Mouse (Mus musculus) limb, embryonic 15.5 days (tissue): ENCODE measurements around the gene Scoc. TPM values are rescaled to one million over a fixed set of nuclear protein-coding genes. Genes with fewer than 3 reads are reported as not detected.
A peak's percentile ranks its signal among the peaks of the same experiment; 100 is the strongest.
"Not testable (repeated sequence)": the region's sequence is repeated elsewhere in the genome, so short reads cannot be mapped to it uniquely, and the experiment has no call there.

Experiments used
- ATAC-seq: fragments of 200-750 bp; cut with Nextera tagmentation; 2 replicates; pipeline ENCODE4 v1.8.0; 2017; ENCODE audit warnings: low read depth, moderate TSS enrichment; ENCODE audit not compliant: insufficient number of reproducible peaks, low FRiP score, low TSS enrichment
- H3K27ac ChIP-seq: fragments of 300-500 bp; sonication (generic); 2 replicates; pipeline ENCODE4 v1.5.1; 2015; ENCODE audit warnings: moderate library complexity, mild to moderate bottlenecking, inconsistent platforms
- H3K27me3 ChIP-seq: fragments of 300-500 bp; sonication (generic); 2 replicates; pipeline ENCODE4 v1.6.1; 2015; ENCODE audit warnings: inconsistent platforms
- H3K36me3 ChIP-seq: fragments of 300-500 bp; sonication (generic); 2 replicates; pipeline ENCODE4 v1.6.1; 2015; ENCODE audit warnings: inconsistent platforms
- H3K4me1 ChIP-seq: fragments of 300-500 bp; sonication (generic); 2 replicates; pipeline ENCODE4 v1.6.1; 2015; ENCODE audit warnings: inconsistent platforms
- H3K4me2 ChIP-seq: fragments of 300-500 bp; sonication (generic); 2 replicates; pipeline ENCODE4 v1.6.1; 2015; ENCODE audit warnings: mild to moderate bottlenecking, inconsistent platforms
- H3K4me3 ChIP-seq: fragments of 300-500 bp; sonication (generic); 2 replicates; pipeline ENCODE4 v1.5.1; 2015; ENCODE audit warnings: mild to moderate bottlenecking, inconsistent platforms
- H3K9ac ChIP-seq: fragments of 300-500 bp; sonication (generic); 2 replicates; pipeline ENCODE4 v1.6.1; 2015; ENCODE audit warnings: inconsistent platforms
- H3K9me3 ChIP-seq: fragments of 300-500 bp; sonication (generic); 2 replicates; pipeline ENCODE4 v1.6.1; 2016; ENCODE audit warnings: inconsistent platforms
- WGBS: fragments of 180-500 bp; shearing (Covaris S2); methylation state at CpG from one replicate; pipeline ENCODE4 v1.1.7; 2015; 5-methylcytosine and 5-hydroxymethylcytosine counted together
- polyA plus RNA-seq: library from polyadenylated mRNA; unstranded; fragments of >200 nt; fragmentation: Nextera tagmentation; extraction: Ambion mirVana; gene quantifications from 2 replicates; pipeline ENCODE4 v1.2.1, GENCODE M21; 2015

Scoc gene
- polyA plus RNA-seq = 96.1 and 112 TPM in 2 replicates

GRCm38 (mm10) chr8:83458222-83458621, at the start of gene Scoc:
TSS of gene Scoc (minus strand) at chr8:83458391.
- H3K9me3 ChIP-seq = no peaks in the 10 kb centered on the region
- H3K4me3 ChIP-seq = no peak within 1 kb of the TSS
- no peak within 1 kb of the TSS for H3K4me2 ChIP-seq
- no peaks in the 10 kb centered on the region for H3K27me3 ChIP-seq
- H3K4me1 ChIP-seq = no peaks in the 10 kb centered on the region
- no peak within 1 kb of the TSS for H3K9ac ChIP-seq
- ATAC-seq = no peak
- H3K36me3 ChIP-seq = no peaks in the 10 kb centered on the region
- 84% methylated on average over 14 of the region's 14 CpGs for WGBS
- no peak within 1 kb of the TSS for H3K27ac ChIP-seq

GRCm38 (mm10) chr8:83459606-83460005, 1.4 kb upstream of the Scoc start:
- H3K9me3 ChIP-seq = no peaks in the 10 kb centered on the region
- no peaks in the 10 kb centered on the region for H3K27me3 ChIP-seq
- no peak overlapping the region for H3K27ac ChIP-seq
- H3K9ac ChIP-seq = no peak overlapping the region
- H3K4me3 ChIP-seq = no peak overlapping the region
- 65% methylated on average over 3 of the region's 3 CpGs for WGBS
- H3K36me3 ChIP-seq = no peaks in the 10 kb centered on the region
- H3K4me1 ChIP-seq = no peaks in the 10 kb centered on the region
- no peak for ATAC-seq
- no peak overlapping the region for H3K4me2 ChIP-seq

- 68% methylated on average over 6 of the region's 6 CpGs for WGBS
- Histone ChIP-seq H3K4me1 (no peaks in the 10 kb centered on the region), H3K4me2 (no peak overlapping the region), H3K36me3 (no peaks in the 10 kb centered on the region), H3K9ac (no peak overlapping the region), H3K27ac (no peak overlapping the region), H3K27me3 (no peaks in the 10 kb centered on the region), H3K9me3 (no peaks in the 10 kb centered on the region), H3K4me3 (no peak overlapping the region)
- ATAC-seq = no peak
These were observed 1.1 kb downstream of the Scoc start for GRCm38 (mm10) chr8:83457121-83457520.

- Histone ChIP-seq H3K4me2 (no peak overlapping the region), H3K36me3 (no peaks in the 10 kb centered on the region), H3K27me3 (no peaks in the 10 kb centered on the region), H3K9me3 (no peaks in the 10 kb centered on the region), H3K27ac (no peak overlapping the region), H3K4me1 (no peaks in the 10 kb centered on the region), H3K4me3 (no peak overlapping the region), H3K9ac (no peak overlapping the region)
- ATAC-seq = no peak
- WGBS = 10% methylated on average over 3 of the region's 3 CpGs
These were observed 7.1 kb downstream of the Scoc start for GRCm38 (mm10) chr8:83451056-83451455.

- no peak overlapping the region for H3K9ac ChIP-seq
- no peak for ATAC-seq
- no peaks in the 10 kb centered on the region for H3K36me3 ChIP-seq
- H3K4me2 ChIP-seq = no peak overlapping the region
- H3K27ac ChIP-seq = no peak overlapping the region
- 78% methylated on average over 1 of the region's 1 CpGs for WGBS
- no peaks in the 10 kb centered on the region for H3K9me3 ChIP-seq
- no peaks in the 10 kb centered on the region for H3K27me3 ChIP-seq
- no peaks in the 10 kb centered on the region for H3K4me1 ChIP-seq
- no peak overlapping the region for H3K4me3 ChIP-seq
These were observed 8.2 kb downstream of the Scoc start for GRCm38 (mm10) chr8:83449960-83450359.

GRCm38 (mm10) chr8:83443052-83443400, 15.2 kb downstream of the Scoc start:
- Histone ChIP-seq H3K9ac (peak overlapping the region; percentile 35; the same call in 1 of the 2 replicates), H3K36me3 (no peaks in the 10 kb centered on the region; the same call in 1 of the 2 replicates), H3K4me3 (peak overlapping the region; percentile 84), H3K27me3 (no peaks in the 10 kb centered on the region), H3K9me3 (no peaks in the 10 kb centered on the region), H3K4me2 (peak overlapping the region; percentile 71), H3K4me1 (peaks cover 15% of the 10 kb centered on the region; the same call in 1 of the 2 replicates), H3K27ac (peak overlapping the region; percentile 85)
- 35% methylated on average over 5 of the region's 5 CpGs for WGBS
- no peak for ATAC-seq

GRCm38 (mm10) chr8:83442243-83443051, 15.7 kb downstream of the Scoc start:
- H3K36me3 ChIP-seq = peaks cover 4% of the 10 kb centered on the region; the same call in 1 of the 2 replicates
- peak overlapping the region; percentile 92 for H3K27ac ChIP-seq
- peak; percentile 100 for ATAC-seq
- WGBS = under 1% methylated on average over 64 of the region's 64 CpGs
- no peaks in the 10 kb centered on the region for H3K27me3 ChIP-seq
- peak overlapping the region; percentile 84 for H3K4me3 ChIP-seq
- H3K4me1 ChIP-seq = peaks cover 15% of the 10 kb centered on the region; the same call in 1 of the 2 replicates
- peak overlapping the region; percentile 71 for H3K4me2 ChIP-seq
- peak overlapping the region; percentile 84 for H3K9ac ChIP-seq
- H3K9me3 ChIP-seq = no peaks in the 10 kb centered on the region

GRCm38 (mm10) chr8:83441656-83442242, 16.4 kb downstream of the Scoc start:
- no peaks in the 10 kb centered on the region for H3K9me3 ChIP-seq
- H3K4me3 ChIP-seq = peak overlapping the region; percentile 84
- H3K27me3 ChIP-seq = no peaks in the 10 kb centered on the region
- H3K9ac ChIP-seq = peak overlapping the region; percentile 84
- WGBS = 2% methylated on average over 29 of the region's 29 CpGs
- peak overlapping the region; percentile 92 for H3K27ac ChIP-seq
- ATAC-seq = no peak
- peak overlapping the region; percentile 71 for H3K4me2 ChIP-seq
- H3K4me1 ChIP-seq = peaks cover 15% of the 10 kb centered on the region; the same call in 1 of the 2 replicates
- H3K36me3 ChIP-seq = peaks cover 9% of the 10 kb centered on the region; the same call in 1 of the 2 replicates

- H3K36me3 ChIP-seq = peaks cover 28% of the 10 kb centered on the region
- no peak overlapping the region for H3K27ac ChIP-seq
- no peak overlapping the region for H3K4me3 ChIP-seq
- H3K9me3 ChIP-seq = no peaks in the 10 kb centered on the region
- H3K27me3 ChIP-seq = no peaks in the 10 kb centered on the region
- H3K4me1 ChIP-seq = peaks cover 12% of the 10 kb centered on the region; the same call in 1 of the 2 replicates
- ATAC-seq = no peak
- 73% methylated on average over 1 of the region's 1 CpGs for WGBS
- H3K4me2 ChIP-seq = no peak overlapping the region
- H3K9ac ChIP-seq = no peak overlapping the region
These were observed 21.1 kb downstream of the Scoc start for GRCm38 (mm10) chr8:83437077-83437476.

GRCm38 (mm10) chr8:83429071-83429524, 29.1 kb downstream of the Scoc start:
- H3K4me3 ChIP-seq = no peak overlapping the region
- no peak overlapping the region for H3K4me2 ChIP-seq
- H3K9me3 ChIP-seq = no peaks in the 10 kb centered on the region
- no peak overlapping the region for H3K9ac ChIP-seq
- H3K27me3 ChIP-seq = no peaks in the 10 kb centered on the region
- peaks cover 13% of the 10 kb centered on the region for H3K36me3 ChIP-seq
- 42% methylated on average over 4 of the region's 4 CpGs for WGBS
- no peaks in the 10 kb centered on the region for H3K4me1 ChIP-seq
- no peak for ATAC-seq
- H3K27ac ChIP-seq = no peak overlapping the region

- ATAC-seq, H3K27ac ChIP-seq, H3K4me2 ChIP-seq, H3K4me3 ChIP-seq, H3K9ac ChIP-seq, H3K27me3 ChIP-seq, H3K9me3 ChIP-seq, H3K36me3 ChIP-seq, H3K4me1 ChIP-seq: not testable (repeated sequence)
- WGBS = 82% methylated on average over 3 of the region's 3 CpGs
These were observed 29.6 kb downstream of the Scoc start for GRCm38 (mm10) chr8:83428621-83429020.

GRCm38 (mm10) chr8:83426949-83427348, 31.2 kb downstream of the Scoc start:
- no peaks in the 10 kb centered on the region for H3K9me3 ChIP-seq
- no peak overlapping the region for H3K4me3 ChIP-seq
- H3K4me2 ChIP-seq = no peak overlapping the region
- H3K4me1 ChIP-seq = no peaks in the 10 kb centered on the region
- no peak for ATAC-seq
- H3K36me3 ChIP-seq = no peaks in the 10 kb centered on the region
- no peak overlapping the region for H3K9ac ChIP-seq
- WGBS = 67% methylated on average over 7 of the region's 7 CpGs
- no peaks in the 10 kb centered on the region for H3K27me3 ChIP-seq
- no peak overlapping the region for H3K27ac ChIP-seq
